Mouse (Mus musculus): Measurements from ENCODE around the gene Rhov.

Gene Rhov

GRCm38 (mm10) chr2:119270643-119271331 lies at the start of gene Rhov:
TSS of gene Rhov (minus strand) at chr2:119271272.
- peak; percentile 80 for DNase-seq (ENCODE audit: low read depth, low spot score)

- DNase-seq (ENCODE audit: low read depth, low spot score), result no peak
Observed at GRCm38 (mm10) chr2:119320571-119320970, 49.5 kb upstream of the Rhov start.

- no peak for DNase-seq (ENCODE audit: low read depth, low spot score)
Observed at GRCm38 (mm10) chr2:119318043-119318710, 47.1 kb upstream of the Rhov start.

- no peak for DNase-seq (ENCODE audit: low read depth, low spot score)
Observed at GRCm38 (mm10) chr2:119314742-119315310, 43.8 kb upstream of the Rhov start.

GRCm38 (mm10) chr2:119313780-119314479 lies 42.9 kb upstream of the Rhov start:
- DNase-seq (ENCODE audit: low read depth, low spot score), result no peak

- no peak for DNase-seq (ENCODE audit: low read depth, low spot score)
Observed at GRCm38 (mm10) chr2:119312380-119312958, 41.4 kb upstream of the Rhov start.

- no peak for DNase-seq (ENCODE audit: low read depth, low spot score)
Observed at GRCm38 (mm10) chr2:119311544-119311943, 40.5 kb upstream of the Rhov start.

GRCm38 (mm10) chr2:119304798-119305208 lies 33.7 kb upstream of the Rhov start:
- DNase-seq (ENCODE audit: low read depth, low spot score), result peak; percentile 88

GRCm38 (mm10) chr2:119304391-119304790 lies 33.3 kb upstream of the Rhov start:
- no peak for DNase-seq (ENCODE audit: low read depth, low spot score)

GRCm38 (mm10) chr2:119302876-119303275 lies 31.8 kb upstream of the Rhov start:
- no peak for DNase-seq (ENCODE audit: low read depth, low spot score)

- DNase-seq (ENCODE audit: low read depth, low spot score), result no peak
Observed at GRCm38 (mm10) chr2:119300819-119301493, 29.9 kb upstream of the Rhov start.

- peak; percentile 93 for DNase-seq (ENCODE audit: low read depth, low spot score)
Observed at GRCm38 (mm10) chr2:119299981-119300818, 29.1 kb upstream of the Rhov start.

- no peak for DNase-seq (ENCODE audit: low read depth, low spot score)
Observed at GRCm38 (mm10) chr2:119298839-119299238, 27.8 kb upstream of the Rhov start.

GRCm38 (mm10) chr2:119298330-119298729 lies 27.3 kb upstream of the Rhov start:
- peak; percentile 70 for DNase-seq (ENCODE audit: low read depth, low spot score)

- no peak for DNase-seq (ENCODE audit: low read depth, low spot score)
Observed at GRCm38 (mm10) chr2:119297506-119297905, 26.4 kb upstream of the Rhov start.

- no peak for DNase-seq (ENCODE audit: low read depth, low spot score)
Observed at GRCm38 (mm10) chr2:119296756-119297155, 25.7 kb upstream of the Rhov start.

- DNase-seq (ENCODE audit: low read depth, low spot score), result no peak
Observed at GRCm38 (mm10) chr2:119294411-119294810, 23.3 kb upstream of the Rhov start.

GRCm38 (mm10) chr2:119293776-119294390 lies 22.8 kb upstream of the Rhov start:
- no peak for DNase-seq (ENCODE audit: low read depth, low spot score)

GRCm38 (mm10) chr2:119293311-119293710 lies 22.2 kb upstream of the Rhov start:
- no peak for DNase-seq (ENCODE audit: low read depth, low spot score)

- DNase-seq (ENCODE audit: low read depth, low spot score), result no peak
Observed at GRCm38 (mm10) chr2:119292852-119293251, 21.8 kb upstream of the Rhov start.
